Mouse (Mus musculus) kidney, adult 2 months (tissue): ENCODE results near the gene Aifm1.

Experiments
- CTCF ChIP-seq: fragments of 200-500 bp; conservative IDR thresholded peaks from 2 replicates; pipeline ENCODE4 v1.5.1; 2011; ENCODE audit warnings: low read depth, mild to moderate bottlenecking, control low read depth, low read length, moderate library complexity, mixed read lengths; ENCODE audit not compliant: insufficient read depth, insufficient read length
- POLR2A ChIP-seq: fragments of 200-500 bp; IDR thresholded peaks from one replicate; pipeline ENCODE4 v1.6.1; 2011; ENCODE audit warnings: low read depth, low read length, control low read depth

DNA sequence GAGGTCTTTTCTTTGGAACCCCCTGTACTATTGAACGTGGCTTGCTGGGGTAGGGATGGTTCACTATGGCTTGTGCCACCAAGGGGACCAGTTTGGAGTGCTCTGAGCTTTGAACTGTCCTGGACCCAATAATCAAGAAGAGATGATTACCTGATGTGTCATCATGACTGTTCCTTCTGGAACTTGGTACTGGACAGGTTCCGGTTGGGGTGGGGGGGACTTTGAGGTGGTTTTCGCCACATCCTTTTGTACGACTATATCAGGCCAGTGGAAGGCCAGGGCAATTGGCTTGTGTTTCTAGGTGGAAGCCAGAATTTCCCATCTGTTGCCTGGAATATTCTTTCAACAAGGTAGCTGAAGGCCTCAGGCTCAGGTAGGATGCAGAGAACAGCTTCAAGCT lies 49.7 kb downstream of the Aifm1 start:
- TF ChIP-seq POLR2A = no peak
- TF ChIP-seq CTCF = no peak
